Mouse (Mus musculus): Measurements from ENCODE around the gene Pnmal2. TPM values are rescaled to one million over a fixed set of nuclear protein-coding genes. Genes with fewer than 3 reads are reported as not detected.

The Pnmal2 gene
- total and polyA plus RNA-seq, 3 experiments, result 0.07 TPM; not detected in 2

DNA sequence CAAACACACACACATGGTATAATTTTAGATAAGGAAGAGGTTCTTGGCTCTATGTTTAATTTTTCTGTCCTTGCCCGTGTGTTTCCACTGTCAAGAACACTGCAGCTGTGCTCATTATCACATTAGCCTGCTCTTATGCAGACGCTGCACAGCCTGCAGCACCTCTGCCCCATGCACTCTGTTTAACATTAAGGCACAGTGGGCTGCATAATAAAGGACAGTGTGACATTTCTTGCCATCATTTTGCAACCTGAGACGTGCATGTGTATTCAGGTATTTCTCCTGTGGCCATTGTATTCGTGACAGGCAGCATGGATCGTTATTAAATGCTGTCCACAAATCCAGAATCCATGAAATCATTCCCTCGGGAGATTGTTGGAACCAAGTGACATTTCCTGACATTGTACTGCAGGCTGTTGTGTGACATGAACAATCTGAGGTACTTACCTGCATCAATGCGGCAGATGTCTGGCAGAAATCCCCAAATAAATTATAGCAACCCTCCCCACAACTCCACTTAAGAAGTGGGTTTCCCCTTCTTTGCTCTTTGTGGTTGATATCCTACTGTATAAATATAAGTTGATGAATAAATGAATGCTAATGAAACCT, 43.2 kb downstream of the Pnmal2 start:
- H3K79me2 ChIP-seq (ENCODE audit: control insufficient read depth, insufficient read depth, low read length, poor library complexity), result no peaks in the 10 kb centered on the region
- peaks cover 4 to 9% of the 10 kb centered on the region in 2 experiments for H3K4me1 ChIP-seq (ENCODE audit: control insufficient read depth in 1 of 2, insufficient read depth in 2 of 2, low read length in 2 of 2)
- DNase-seq (ENCODE audit: low read depth, low spot score), result no peak
- no peak overlapping the region for H3K9ac ChIP-seq (ENCODE audit: control insufficient read depth, low read depth, low read length, poor library complexity, severe bottlenecking)
- H3K9me3 ChIP-seq (replicated peaks; ENCODE audit: insufficient read depth, low read length), result no peaks in the 10 kb centered on the region
- TF ChIP-seq SIN3A (IDR thresholded peaks at IDR 0.05; ENCODE audit: low read length) (no peak), MAFK (IDR thresholded peaks at IDR 0.05; ENCODE audit: borderline replicate concordance, low read depth, low read length) (no peak), ETS1 (IDR thresholded peaks at IDR 0.05; ENCODE audit: low read depth, low read length) (no peak), GABPA (IDR thresholded peaks at IDR 0.05; ENCODE audit: low read depth, low read length) (no peak), E2F4 (IDR thresholded peaks at IDR 0.05; ENCODE audit: borderline replicate concordance, low read depth, low read length) (no peak), TCF12 (IDR thresholded peaks at IDR 0.05; ENCODE audit: low read depth, low read length) (no peak)
- no peak overlapping the region for H3K27ac ChIP-seq (ENCODE audit: control insufficient read depth, low read depth, low read length)
- peaks cover 0 to 11% of the 10 kb centered on the region in 2 experiments; a peak in 2 of 4 replicates for H3K36me3 ChIP-seq (ENCODE audit: control insufficient read depth in 1 of 2, insufficient read depth in 2 of 2, low read length in 2 of 2)
- no peaks in the 10 kb centered on the region for H3K27me3 ChIP-seq (ENCODE audit: control insufficient read depth in 1 of 2, insufficient read depth in 2 of 2, low read length in 2 of 2)
- no peak overlapping the region for H3K4me3 ChIP-seq (ENCODE audit: control insufficient read depth in 1 of 2, insufficient read depth in 1 of 2, low read depth in 2 of 2, low read length in 2 of 2)

DNA sequence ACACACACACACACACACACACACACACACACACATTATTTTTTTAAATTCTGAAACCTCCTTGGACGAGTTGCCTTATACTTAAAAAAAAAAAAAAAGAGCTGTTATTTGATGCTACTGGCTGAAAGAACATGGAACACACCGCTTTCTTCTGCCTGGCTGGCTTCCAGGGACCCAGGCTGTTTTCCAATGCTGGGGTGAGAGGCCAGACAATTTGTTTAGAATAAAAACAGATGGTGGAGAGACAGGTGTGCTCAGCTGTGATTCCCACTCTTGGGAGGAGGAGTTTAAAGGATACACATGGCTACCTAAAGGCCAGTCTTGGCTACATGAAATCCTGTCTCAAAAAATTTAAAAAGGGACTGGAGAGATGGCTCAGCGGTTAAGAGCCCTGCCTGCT, 43.9 kb downstream of the Pnmal2 start:
- Histone ChIP-seq H3K27ac (ENCODE audit: control insufficient read depth, low read depth, low read length) (no peak overlapping the region), H3K9ac (ENCODE audit: control insufficient read depth, low read depth, low read length, poor library complexity, severe bottlenecking) (no peak overlapping the region), H3K4me1 (ENCODE audit: control insufficient read depth in 1 of 2, insufficient read depth in 2 of 2, low read length in 2 of 2) (peaks cover 4 to 9% of the 10 kb centered on the region in 2 experiments), H3K79me2 (ENCODE audit: control insufficient read depth, insufficient read depth, low read length, poor library complexity) (no peaks in the 10 kb centered on the region), H3K36me3 (ENCODE audit: control insufficient read depth in 1 of 2, insufficient read depth in 2 of 2, low read length in 2 of 2) (peaks cover 0 to 11% of the 10 kb centered on the region in 2 experiments; a peak in 2 of 4 replicates), H3K4me3 (ENCODE audit: control insufficient read depth in 1 of 2, insufficient read depth in 1 of 2, low read depth in 2 of 2, low read length in 2 of 2) (no peak overlapping the region), H3K9me3 (replicated peaks; ENCODE audit: insufficient read depth, low read length) (no peaks in the 10 kb centered on the region), H3K27me3 (ENCODE audit: control insufficient read depth in 1 of 2, insufficient read depth in 2 of 2, low read length in 2 of 2) (no peaks in the 10 kb centered on the region)
- no peak for TF ChIP-seq MXI1 (IDR thresholded peaks at IDR 0.05; ENCODE audit: low read depth, low read length)
- TF ChIP-seq BHLHE40 (IDR thresholded peaks at IDR 0.05; ENCODE audit: borderline replicate concordance, low read depth, low read length), result no peak
- TF ChIP-seq NRF1 (IDR thresholded peaks at IDR 0.05; ENCODE audit: insufficient read depth, low read depth, low read length, poor library complexity, severe bottlenecking), result no peak
- no peak for TF ChIP-seq MYC (IDR thresholded peaks at IDR 0.05; ENCODE audit: low read depth, low read length)
- TF ChIP-seq GABPA (IDR thresholded peaks at IDR 0.05; ENCODE audit: low read depth, low read length), result no peak
- no peak for TF ChIP-seq RCOR1 (IDR thresholded peaks at IDR 0.05; ENCODE audit: low read depth, low read length)
- TF ChIP-seq E2F4 (IDR thresholded peaks at IDR 0.05; ENCODE audit: borderline replicate concordance, low read depth, low read length), result no peak
- TF ChIP-seq POLR2AphosphoS2 (IDR thresholded peaks at IDR 0.05; ENCODE audit: low read length), result no peak
- TF ChIP-seq ZC3H11A (IDR thresholded peaks at IDR 0.05; ENCODE audit: low read depth, low read length), result no peak
- no peak for TF ChIP-seq TBP (IDR thresholded peaks at IDR 0.05; ENCODE audit: low read depth, low read length)
- no peak for TF ChIP-seq ELF1 (IDR thresholded peaks at IDR 0.05; ENCODE audit: low read depth, low read length)
- no peak for TF ChIP-seq SIN3A (IDR thresholded peaks at IDR 0.05; ENCODE audit: low read length)
- TF ChIP-seq MEF2A (IDR thresholded peaks at IDR 0.05; ENCODE audit: extremely low read depth, insufficient replicate concordance, low read depth, low read length, poor library complexity, severe bottlenecking), result no peak
- TF ChIP-seq MAX (IDR thresholded peaks at IDR 0.05; ENCODE audit: low read length), result no peak
- no peak for TF ChIP-seq SMC3 (IDR thresholded peaks at IDR 0.05; ENCODE audit: low read depth, low read length)
- no peak for TF ChIP-seq CTCF (IDR thresholded peaks at IDR 0.05 in 2 of 3, conservative IDR thresholded peaks at IDR 0.05 in 1 of 3; ENCODE audit: control insufficient read depth in 1 of 3, insufficient read depth in 1 of 3, low read depth in 2 of 3, low read length in 3 of 3, poor library complexity in 1 of 3, severe bottlenecking in 1 of 3)
- TF ChIP-seq KAT2A (conservative IDR thresholded peaks at IDR 0.05; ENCODE audit: low read depth, low read length), result no peak
- no peak for TF ChIP-seq POLR2A (IDR thresholded peaks at IDR 0.05; ENCODE audit: control insufficient read depth in 1 of 2, insufficient read depth in 1 of 2, low read depth in 1 of 2, low read length in 2 of 2, poor library complexity in 1 of 2)
- no peak for DNase-seq (ENCODE audit: low read depth, low spot score)
